Mouse (Mus musculus) ovary, postnatal 14 days (tissue): Measurements from ENCODE around the gene Csnk2a2.
A peak's percentile ranks its signal among the peaks of the same experiment; 100 is the strongest.

Source experiments
- DNase-seq: peaks from one replicate; pipeline ENCODE4 v3.0.0; 2022; ENCODE audit warnings: low spot score

Csnk2a2 gene

DNA sequence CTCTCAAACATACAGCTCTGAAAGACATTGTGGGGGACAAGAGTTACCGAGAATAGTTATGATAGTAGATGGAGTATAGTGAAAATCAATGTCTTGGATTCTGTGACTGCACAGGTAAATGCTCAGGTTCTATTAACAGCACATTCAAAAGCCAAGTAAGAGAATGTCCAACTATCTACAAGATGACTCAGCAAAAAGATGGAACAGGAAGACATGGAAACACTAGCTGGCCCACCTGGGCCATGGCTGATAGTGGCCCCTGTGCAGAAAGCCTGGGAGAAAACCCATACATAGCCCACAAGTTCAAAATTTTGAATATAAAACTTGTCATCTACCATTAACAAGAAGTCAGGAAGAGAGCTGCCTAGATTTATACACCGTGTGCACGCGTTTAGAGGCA, 19.8 kb downstream of the Csnk2a2 start:
- DNase-seq = no peak

DNA sequence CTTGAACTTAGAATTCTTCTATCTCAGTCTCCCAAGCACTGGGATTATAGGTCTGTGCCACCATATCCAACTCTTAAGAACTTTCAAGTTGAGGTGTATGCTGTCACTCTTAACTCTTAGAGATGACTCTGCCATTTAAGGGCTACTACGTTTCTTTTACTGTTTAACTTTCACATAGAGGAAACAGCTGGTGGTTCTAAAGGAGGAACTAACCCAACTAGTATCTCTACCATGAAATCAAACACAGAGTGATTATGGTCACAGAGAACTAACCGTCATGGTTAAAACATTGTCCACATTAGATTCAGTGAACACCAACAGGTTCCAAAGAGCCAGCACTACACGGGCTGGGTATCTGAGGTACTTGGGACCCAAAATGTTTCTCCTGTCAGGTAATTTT, 20.8 kb downstream of the Csnk2a2 start:
- DNase-seq = no peak

DNA sequence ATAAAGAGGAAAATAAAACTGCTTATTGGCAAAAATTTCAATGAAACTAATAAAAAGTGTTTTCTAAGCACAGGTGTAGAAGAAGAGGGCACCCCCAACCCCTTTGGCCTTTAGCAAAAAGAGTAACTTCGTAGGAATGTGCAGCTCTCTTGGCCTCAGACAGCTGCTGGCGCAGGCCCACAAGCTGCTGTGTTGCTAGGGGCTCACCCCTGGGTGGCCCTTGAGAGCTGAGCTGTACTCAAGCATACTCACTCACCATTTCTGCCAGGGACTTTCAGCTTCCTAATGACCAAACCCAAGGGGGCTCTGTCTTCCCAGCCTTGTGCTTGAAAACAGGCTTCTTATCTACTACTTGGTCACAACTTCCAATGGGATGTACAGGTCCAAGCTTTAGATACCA, 23.3 kb downstream of the Csnk2a2 start:
- no peak for DNase-seq

DNA sequence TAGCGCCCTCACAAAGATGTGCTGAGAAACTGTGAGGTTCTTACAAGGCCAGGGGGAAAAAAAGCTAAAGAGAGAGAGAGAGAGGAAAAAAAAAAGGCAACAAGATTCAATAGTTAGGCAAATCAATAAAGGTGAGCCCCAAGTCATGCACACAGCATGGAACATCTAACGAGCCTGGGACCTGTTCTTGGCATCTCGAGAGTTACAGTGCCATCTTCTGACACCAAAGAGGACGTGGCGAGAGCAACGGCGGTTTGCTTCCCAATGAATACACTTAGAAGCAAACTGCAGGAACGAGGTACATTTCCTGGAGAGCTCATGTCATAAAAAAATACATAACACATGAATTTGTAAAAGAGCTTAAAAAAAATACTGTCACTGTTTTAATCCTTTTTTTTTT, 37.3 kb downstream of the Csnk2a2 start:
- no peak for DNase-seq

DNA sequence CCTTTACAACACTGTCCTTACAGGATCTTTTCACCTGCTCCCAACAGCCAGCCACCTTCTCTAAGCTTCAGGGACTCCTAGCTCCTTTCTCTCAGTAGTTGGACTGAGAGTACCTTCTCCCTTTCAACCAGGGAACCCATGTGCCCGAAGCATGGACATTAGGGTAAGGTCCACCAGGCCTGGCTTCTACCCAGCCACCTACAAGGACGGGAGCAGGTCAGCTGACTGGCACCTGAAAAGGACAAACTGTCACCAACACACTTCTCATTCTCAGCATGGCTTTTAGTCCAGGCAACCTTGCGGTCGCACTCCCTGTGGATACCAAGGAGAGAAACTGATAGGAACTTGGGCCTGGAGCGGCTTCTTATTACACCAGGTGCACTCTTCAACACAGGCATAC, 39.6 kb downstream of the Csnk2a2 start:
- no peak for DNase-seq

DNA sequence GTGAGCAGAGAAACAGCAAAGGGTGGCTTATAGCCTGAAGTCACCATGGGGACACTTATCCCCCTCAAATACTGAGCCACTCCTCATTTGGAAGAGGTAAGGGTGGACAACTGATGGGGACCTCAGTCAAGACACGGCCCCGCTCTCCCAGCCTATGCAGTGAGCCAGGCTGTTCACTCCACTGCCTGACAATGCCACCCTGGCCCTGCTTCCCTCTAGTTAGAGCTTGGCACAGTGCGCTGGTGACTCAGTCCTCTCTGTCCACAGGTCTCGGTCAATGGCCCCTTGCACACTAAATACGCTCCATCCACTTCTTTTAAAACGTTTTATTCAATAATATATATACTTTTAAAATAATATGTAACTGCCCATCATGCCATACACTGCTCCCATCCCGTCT, 42.2 kb downstream of the Csnk2a2 start:
- DNase-seq = no peak

DNA sequence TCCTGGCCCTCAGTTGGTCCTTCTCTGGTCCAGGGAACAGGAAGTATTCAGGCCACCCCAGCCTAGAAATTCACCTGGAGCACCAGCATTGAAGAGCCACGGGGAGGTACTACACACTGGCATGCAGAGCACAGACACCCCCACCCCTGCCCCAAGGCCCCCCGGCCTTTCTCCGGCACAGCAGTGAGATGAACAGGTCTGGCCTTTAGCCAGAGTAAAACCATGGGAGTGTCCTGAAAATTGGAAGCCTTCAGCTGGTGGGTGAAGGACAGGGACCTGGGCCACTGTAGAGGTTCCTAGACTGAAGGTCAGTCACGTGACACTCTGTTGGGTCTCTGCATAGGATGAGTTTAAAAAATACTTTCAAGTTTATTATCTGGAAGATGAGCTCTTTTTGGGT, 44.8 kb downstream of the Csnk2a2 start:
- no peak for DNase-seq

DNA sequence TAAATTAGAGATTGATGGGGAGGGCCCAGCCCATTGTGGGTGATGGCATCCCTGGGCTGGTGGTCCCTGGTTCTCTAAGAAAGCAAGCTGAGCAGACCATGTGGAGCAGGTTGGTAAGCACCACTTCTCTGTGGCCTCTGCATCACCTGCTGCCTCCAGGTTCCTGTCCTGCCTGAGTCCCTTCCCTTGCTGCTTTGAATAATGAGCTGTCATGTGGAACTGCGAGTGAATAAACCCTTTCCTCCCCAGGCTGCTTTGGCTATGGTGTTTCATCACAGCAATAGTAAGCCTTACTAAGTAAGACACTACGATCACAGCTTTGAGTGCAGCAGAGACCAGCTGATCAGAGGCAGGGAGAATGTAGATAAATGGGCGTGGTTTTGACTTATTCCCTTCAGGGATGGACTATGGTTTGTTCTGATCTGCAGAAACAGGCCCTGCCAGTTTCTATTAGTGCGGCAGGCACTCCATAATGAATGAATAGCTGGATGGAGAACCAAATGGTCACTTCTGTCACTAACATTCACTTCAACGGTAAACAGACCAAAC, 48.3 kb downstream of the Csnk2a2 start:
- DNase-seq = no peak

DNA sequence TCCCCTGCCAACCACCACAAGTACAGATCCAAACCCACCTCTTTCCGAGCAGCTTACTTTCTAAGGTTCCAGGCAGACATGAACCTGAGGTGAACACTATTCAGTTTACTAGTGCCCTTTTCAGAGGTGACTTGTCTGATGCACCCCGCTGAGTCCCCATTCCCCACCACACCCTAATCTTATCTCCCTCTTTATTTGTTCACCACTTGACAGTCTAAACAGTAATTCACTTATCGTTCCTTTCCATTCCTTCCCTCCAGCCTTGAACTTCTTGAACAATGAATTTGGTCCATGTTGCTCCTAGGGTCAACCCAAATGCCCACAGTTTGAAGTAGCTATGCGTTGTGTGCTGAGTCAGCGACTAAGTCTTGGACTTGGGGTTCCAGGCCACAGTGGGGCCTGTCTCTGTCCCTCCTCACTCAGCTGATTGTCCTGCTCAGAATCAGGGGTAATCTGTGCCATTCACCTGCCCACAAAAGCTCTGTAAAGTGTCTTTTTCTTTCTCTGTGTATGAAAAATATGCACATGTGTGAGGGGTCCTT, 49.6 kb downstream of the Csnk2a2 start:
- DNase-seq = no peak

DNA sequence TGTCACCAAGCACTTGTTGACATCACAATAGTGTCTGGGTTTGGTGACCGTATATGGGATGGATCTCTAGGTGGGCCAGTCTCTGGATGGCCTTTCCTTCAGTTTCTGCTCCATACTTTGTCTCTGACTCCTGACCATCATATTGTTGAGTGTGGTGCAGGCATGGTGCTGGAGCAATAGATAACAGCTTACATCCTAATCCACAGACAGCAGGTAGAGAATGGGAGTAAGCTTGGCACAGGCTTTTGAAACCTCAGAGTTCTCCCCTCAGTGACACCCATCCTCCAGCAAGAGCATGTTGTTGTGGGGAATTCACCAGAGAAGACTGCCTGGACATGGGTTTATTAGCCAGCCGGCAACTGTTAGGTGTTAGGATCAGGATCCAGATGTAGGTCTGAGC, 50.4 kb downstream of the Csnk2a2 start:
- no peak for DNase-seq

DNA sequence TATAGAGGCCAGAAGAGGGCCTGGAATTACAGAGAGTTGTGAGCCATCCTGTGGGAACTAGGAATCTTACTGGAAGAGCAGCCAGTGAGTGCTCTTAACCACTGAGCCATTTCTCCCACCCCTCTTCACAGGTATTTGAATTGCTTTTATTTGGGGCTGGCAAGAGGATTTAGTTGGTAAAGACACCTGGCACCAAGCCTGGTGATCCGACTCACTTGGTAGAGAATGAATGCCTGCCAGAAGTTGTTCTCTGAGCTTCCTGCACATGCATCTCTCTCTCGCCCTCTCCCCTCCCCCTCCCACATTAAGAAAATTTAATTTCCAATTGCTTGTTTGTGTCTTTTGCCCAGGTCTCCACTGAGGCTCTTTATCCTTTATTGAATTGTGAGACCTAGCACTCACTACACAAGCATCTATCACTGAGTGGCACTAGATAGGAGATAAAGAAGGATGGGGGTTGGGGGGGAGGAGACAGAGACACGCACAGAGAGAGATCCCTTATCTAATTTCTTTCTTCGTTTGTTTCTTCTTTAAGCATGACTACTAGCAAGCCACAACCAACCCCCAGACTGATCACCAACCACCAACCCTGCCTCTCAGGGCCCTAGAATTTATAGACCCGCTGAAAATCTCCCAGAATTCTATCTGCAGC, 52.4 kb downstream of the Csnk2a2 start:
- no peak for DNase-seq

DNA sequence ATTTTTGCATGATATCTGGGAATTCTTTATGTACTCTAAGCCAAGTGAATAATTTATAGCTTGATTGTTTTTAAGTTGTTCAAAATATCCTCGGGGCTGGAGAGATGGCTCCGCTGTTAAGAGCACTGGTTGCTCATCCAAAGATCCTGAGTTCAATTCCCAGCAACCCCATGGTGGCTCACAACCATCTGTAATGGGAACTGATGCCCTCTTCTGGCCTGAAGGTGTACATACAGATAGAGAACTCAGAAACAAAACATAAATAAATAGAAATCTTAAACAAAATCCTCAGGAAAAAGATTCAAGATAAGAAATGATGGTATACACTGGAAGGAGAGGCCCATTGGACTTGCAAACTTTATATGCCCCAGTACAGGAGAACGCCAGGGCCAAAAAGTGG, 53.9 kb downstream of the Csnk2a2 start:
- no peak for DNase-seq

DNA sequence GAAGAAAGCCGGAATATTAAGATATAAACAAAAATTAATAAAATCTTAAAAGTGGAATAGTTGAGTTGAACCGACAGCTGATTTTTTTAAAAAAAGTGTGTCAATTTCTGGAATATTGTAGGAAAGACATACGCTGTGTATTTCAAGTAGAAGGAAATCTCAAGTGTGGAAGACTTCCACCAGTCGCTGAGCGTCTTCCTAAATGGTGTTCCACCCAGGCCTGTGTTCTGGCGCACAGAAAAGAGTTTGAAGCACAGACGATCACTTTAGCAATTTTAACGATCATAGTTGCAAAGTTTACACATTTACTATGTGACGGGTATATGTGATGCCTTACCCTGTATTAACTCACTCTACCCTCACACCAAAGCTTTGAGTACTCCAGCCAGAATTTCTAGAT, 54.4 kb downstream of the Csnk2a2 start:
- no peak for DNase-seq

DNA sequence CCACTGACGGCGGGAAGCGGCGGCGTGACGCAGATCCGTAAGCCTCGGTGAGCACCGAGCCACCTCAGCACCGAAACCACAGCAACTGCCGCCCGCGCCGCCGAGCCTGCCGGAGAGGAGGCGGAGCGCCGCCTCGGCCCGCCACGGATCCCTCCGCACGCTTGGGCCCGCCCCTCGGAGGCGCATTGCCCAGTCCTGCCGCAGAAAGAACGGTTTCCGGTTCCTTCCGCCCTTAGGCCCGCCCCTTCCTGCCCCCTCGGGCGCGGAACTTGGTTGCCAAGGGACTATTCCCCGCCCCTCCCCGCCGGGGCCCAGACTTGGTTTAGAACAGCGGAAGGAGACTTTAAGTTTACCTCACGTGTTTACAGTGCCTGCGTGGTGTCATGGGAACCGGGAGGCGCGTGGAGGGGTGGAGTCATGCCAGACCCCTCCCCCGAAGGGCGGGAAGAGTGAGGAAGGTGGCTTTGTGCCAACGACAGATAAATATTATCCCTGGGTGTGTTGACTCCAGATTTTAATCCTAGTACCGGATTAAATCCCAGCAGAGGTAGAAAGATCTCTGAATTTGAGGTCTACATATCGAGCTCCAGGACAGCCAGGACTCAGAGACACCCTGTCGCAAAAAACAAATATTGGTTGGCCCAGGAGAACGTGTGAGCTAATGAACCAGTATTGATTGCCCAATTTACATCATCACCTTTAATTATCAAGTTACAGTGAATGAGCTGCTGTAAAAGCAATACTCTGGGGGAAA, 55.0 kb downstream of the Csnk2a2 start, which contains the start of gene Cfap20:
TSS of gene Cfap20 (minus strand) at position 184 of the 754 bp plus-strand sequence.
- DNase-seq = peak; percentile 99

DNA sequence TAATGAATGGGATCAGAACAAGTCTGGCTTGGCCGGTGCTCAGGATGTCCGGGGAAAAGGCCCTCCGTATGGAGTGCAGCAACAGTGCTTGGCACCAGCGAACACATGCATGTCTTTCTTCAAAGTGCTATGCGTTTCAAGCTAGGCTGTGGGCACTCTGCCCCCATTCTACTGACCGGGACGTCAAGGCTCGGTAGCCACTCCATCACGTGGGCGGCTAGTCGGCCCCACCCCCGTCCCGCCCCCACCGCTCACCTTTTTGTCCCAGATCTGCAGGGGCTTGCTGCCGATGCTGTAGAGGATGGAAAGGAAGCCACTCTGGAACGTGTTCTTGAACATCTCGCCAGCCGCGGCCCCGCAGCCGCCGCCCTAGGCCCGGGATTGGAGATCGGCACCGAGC, 55.6 kb downstream of the Csnk2a2 start:
- DNase-seq = no peak

DNA sequence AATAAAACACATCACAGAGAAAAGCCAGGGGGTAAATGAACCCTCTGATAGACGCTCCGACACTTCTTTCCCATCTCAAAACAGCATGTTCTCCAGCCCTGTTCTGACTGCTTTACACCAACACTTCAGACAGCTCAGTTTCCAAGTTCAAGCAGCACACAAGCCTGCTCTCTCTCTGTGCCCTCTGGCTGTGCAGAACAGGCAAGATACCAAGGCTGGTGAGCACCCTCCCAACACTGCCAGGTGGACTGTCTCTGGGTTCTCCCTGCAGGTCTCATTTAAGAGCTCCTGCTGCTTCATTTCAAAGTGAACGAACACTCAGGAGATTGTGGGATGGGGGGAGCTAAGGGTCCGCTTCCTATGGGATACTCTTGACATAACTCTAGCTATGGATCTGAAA, 56.7 kb downstream of the Csnk2a2 start:
- DNase-seq = no peak

DNA sequence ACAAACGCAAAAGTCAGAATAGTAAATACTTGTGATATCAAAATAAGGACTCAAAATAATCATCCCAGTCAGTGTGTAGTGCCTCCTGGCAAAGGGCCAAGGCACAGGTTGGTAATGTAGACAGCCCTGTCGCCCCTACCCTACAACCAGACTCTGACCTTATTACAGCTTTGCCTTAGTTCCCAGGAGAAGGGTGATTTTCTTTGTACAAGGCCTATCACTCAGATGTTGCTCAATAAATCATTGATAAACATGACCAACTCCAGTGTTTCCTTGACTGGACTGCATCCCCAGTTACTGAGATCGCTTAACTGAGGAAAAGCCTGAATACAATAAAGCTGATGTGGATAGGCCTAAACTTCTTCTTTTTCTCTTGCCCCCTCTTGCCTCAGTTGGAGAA, 57.4 kb downstream of the Csnk2a2 start:
- no peak for DNase-seq

DNA sequence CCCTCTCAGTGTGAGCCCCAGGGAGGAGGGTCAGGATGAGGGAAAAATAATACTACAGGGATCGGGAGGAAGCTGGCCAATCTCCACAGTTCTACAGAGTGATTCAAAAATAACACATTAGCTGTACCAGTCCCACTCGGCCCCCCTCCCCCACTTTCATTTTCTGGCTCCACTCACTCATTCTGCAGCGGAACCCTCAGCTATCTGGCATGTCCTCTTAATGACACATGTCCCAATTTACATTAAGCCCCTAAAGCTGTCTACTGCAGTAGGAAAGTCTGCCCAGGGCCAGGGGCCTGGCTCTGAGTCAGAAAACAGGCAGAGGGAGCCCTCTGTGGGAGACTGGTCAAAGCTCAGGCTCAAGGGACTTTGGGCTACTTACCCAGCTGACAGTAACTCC, 59.9 kb downstream of the Csnk2a2 start:
- DNase-seq = peak; percentile 34

DNA sequence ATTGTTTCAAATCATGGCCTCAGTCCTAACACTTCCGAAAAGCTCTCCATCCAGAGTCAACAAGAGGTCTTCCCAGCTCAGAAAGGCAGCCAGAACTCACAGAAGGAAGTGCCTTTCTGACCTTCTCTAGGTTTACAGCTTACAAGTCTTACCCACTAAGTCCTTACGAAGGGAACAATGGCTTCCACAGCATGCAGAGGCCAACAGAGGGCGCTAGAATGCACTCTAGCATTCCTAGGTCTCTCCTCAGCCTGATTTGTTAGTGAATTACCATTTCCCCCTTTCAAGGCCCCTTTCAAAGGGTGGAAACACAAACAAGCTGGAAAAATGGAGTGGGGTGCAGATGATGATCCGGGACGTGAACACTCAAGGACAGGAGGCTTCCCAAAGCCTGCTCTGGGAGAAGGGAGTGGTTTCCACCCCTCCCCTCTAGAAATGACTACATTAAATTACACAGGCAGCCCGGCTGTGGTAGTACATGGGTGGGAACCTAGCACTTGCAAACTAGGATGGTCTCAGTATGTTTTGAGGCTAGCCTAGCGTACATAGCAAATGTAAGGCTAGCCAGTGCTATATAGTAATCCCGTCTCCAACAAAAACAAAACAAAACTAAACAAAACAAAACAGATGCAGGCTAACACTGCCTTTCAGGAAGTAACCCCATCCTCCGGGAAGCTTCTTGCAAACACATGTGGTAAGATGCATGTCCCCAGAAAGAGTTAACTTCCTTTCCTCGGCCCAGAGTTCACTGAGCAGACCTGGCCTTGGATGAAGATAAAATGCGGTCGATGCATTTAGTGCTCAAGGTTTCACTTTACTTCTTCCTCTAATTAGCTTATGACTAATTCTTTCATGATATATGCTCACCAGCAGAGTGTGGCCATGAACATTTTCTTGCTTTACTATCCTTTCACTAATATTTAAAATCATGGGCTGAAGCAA, 62.0 kb downstream of the Csnk2a2 start:
- peak; percentile 71 for DNase-seq

DNA sequence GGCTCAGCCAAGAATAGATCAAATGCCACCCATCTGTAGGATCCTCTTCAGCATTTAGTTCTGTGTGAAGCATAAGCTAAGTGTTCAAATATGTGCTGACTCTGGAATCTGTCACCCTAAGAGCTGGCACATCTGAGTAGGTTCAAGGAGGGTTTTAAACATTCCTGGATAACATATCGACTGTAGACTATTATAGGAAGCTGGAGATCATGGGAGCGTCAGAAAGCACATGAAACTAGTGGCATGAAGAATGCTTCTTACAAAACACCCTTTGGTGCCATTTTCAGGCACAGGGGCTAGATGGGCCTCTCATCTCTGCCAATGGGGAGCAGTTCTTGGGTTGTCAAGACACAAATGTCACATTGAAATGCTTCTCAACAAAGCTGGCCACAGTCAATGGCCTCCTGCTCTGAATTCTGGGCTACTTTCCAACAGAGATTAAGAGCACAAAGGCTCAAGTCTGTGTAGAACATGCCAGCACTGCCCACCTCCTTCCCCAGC, 63.0 kb downstream of the Csnk2a2 start:
- DNase-seq = no peak

DNA sequence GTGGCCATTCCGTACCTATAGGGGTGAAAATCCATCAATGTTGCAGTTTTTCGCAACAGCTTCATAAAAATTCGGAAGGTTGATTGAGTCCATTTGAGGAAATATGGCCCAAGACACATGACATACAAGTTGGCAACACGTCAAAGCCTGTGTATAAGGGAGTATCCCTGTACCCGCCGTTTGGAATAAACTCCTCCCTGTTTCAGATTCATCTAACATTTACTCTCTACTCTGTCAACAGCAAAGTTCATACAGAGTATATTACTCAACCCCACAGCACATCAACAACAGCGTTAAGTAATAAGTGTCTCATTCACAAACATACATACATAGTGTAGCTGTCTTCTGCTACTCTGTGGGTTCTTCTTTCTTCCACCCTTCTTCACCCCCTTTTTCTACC, 65.2 kb downstream of the Csnk2a2 start:
- DNase-seq = no peak
